27 mouse cellular contexts compared by ENCODE assay signal in genomic region chr7:141341689-141342226, GRCm38 (mm10). TPM values are rescaled to one million over a fixed set of nuclear protein-coding genes. Genes with fewer than 3 reads are reported as not detected.
DNase-seq lines count a peak whose midpoint lies in the region; ATAC-seq and TF ChIP-seq lines count a peak whose summit lies in the region.
"Had no signal": no experiment of that assay in that cellular context is flagged by ENCODE, and none has a peak within 500 bp of the region (broad histone marks: within the 10 kb centered on the region; RNA-seq: fewer than 3 reads in every experiment).

No protein-coding gene starts in this region.

- TF ChIP-seq CTCF in small intestine, adult 2 months (IDR thresholded peaks at IDR 0.05; ENCODE audit: extremely low read depth, insufficient read length, insufficient replicate concordance, low read depth, low read length), result no peak

- no peak for ATAC-seq in intestine, embryonic 15.5 days
- ATAC-seq: forebrain, embryonic 15.5 days; midbrain, embryonic 16.5 days had no signal

- 65% methylated on average over 10 of the region's 10 CpGs for WGBS in intestine, embryonic 15.5 days
- 39% methylated on average over 10 of the region's 10 CpGs for WGBS in small intestine, adult 2 months

- intact Hi-C loops in left cerebral cortex, postnatal 10 days (cut with DNase I), result no loop called here

- peak overlapping the region; percentile 55 for H3K4me2 ChIP-seq in intestine, embryonic 15.5 days (replicated peaks)
- H3K4me2 ChIP-seq: embryonic facial prominence, embryonic 15.5 days; forebrain, embryonic 15.5 days; heart, embryonic 13.5 days; hindbrain, embryonic 13.5 days; kidney, embryonic 15.5 days; limb, embryonic 15.5 days; neural tube, embryonic 13.5 days had no signal

- H3K9ac ChIP-seq in intestine, embryonic 15.5 days, result peak overlapping the region; percentile 55; the same call in 1 of the 2 replicates
- H3K9ac ChIP-seq: embryonic facial prominence, embryonic 15.5 days; forebrain, embryonic 15.5 days; heart, embryonic 13.5 days; hindbrain, embryonic 13.5 days; kidney, embryonic 15.5 days; limb, embryonic 15.5 days; neural tube, embryonic 13.5 days had no signal

- peaks cover 27% of the 10 kb centered on the region; the same call in 1 of the 2 replicates for H3K4me1 ChIP-seq in intestine, embryonic 15.5 days (replicated peaks)
- peaks cover 36% of the 10 kb centered on the region for H3K4me1 ChIP-seq in small intestine, adult 2 months (ENCODE audit: control insufficient read depth, insufficient read depth, insufficient read length, low read length)
- H3K4me1 ChIP-seq: forebrain, embryonic 15.5 days had no signal

- H3K36me3 ChIP-seq in intestine, embryonic 15.5 days, result no peaks in the 10 kb centered on the region
- H3K36me3 ChIP-seq in small intestine, adult 2 months (ENCODE audit: control insufficient read depth, insufficient read depth, low read length), result peaks cover 27% of the 10 kb centered on the region
- H3K36me3 ChIP-seq: embryonic facial prominence, embryonic 15.5 days; heart, embryonic 13.5 days; hindbrain, embryonic 13.5 days; kidney, embryonic 15.5 days; limb, embryonic 15.5 days; neural tube, embryonic 13.5 days had no signal

- no peaks in the 10 kb centered on the region for H3K27me3 ChIP-seq in intestine, embryonic 15.5 days (replicated peaks)
- no peaks in the 10 kb centered on the region for H3K27me3 ChIP-seq in small intestine, adult 2 months (ENCODE audit: control insufficient read depth, insufficient read depth, low read length)
- H3K27me3 ChIP-seq: embryonic facial prominence, embryonic 15.5 days; forebrain, embryonic 15.5 days; kidney, embryonic 15.5 days had no signal

- 0 out of 2 replicates have a peak overlapping the region, but pooled peaks have one; percentile 93 for H3K27ac ChIP-seq in intestine, embryonic 15.5 days
- H3K27ac ChIP-seq in small intestine, adult 2 months (ENCODE audit: insufficient read depth, low read depth, low read length), result peak overlapping the region; percentile 98
- H3K27ac ChIP-seq: embryonic facial prominence, embryonic 15.5 days; forebrain, embryonic 15.5 days; heart, embryonic 13.5 days; hindbrain, embryonic 13.5 days; limb, embryonic 15.5 days; neural tube, embryonic 13.5 days had no signal

- peak; percentile 2 for DNase-seq in heart, postnatal 4 days
- no peak for DNase-seq in heart, adult 18-20 months
- peak; percentile 41 to 61 for DNase-seq in lung, adult 18-20 months
- no peak for DNase-seq in lung, postnatal 4 days
- DNase-seq in left cerebral cortex, postnatal 10 days (ENCODE audit: extremely low spot score in 1 of 2, low spot score in 2 of 2), result no peak
- DNase-seq: adrenal gland, postnatal 25 days; cerebellum, adult 8-10 months; cerebellum, postnatal 36 days; embryo, embryonic 11 days; layer of hippocampus, adult 9-11 months; left cerebral cortex, postnatal 4 days; retina, postnatal 1 day; right cerebral cortex, postnatal 25 days had no signal

- no peaks in the 10 kb centered on the region for H3K9me3 ChIP-seq in intestine, embryonic 15.5 days
- H3K9me3 ChIP-seq: embryonic facial prominence, embryonic 15.5 days; forebrain, embryonic 15.5 days; heart, embryonic 13.5 days; hindbrain, embryonic 13.5 days; kidney, embryonic 15.5 days; limb, embryonic 15.5 days; neural tube, embryonic 13.5 days had no signal

- H3K4me3 ChIP-seq in intestine, embryonic 15.5 days (replicated peaks), result no peak overlapping the region
- H3K4me3 ChIP-seq in small intestine, adult 2 months (ENCODE audit: low read depth, low read length), result peak overlapping the region; percentile 84
- H3K4me3 ChIP-seq: embryonic facial prominence, embryonic 15.5 days; forebrain, embryonic 15.5 days; heart, embryonic 13.5 days; hindbrain, embryonic 13.5 days; kidney, embryonic 15.5 days; limb, embryonic 15.5 days; myocyte; neural tube, embryonic 13.5 days had no signal

- TF ChIP-seq POLR2A in small intestine, adult 2 months (IDR thresholded peaks at IDR 0.05; ENCODE audit: low read depth, low read length), result no peak

RNA-seq across cellular contexts. Expression of gene Eps8l2, which starts 3.1 kb away (rescaled TPM):
- 1 to 10 TPM; 1.9 TPM for total RNA-seq in heart, postnatal 4 days (2021)
- 1 to 10 TPM; 1.7 to 3.0 TPM for total RNA-seq in heart, adult 18-20 months (2021)
- polyA plus RNA-seq in intestine, embryonic 15.5 days (2015; fragmentation: Nextera tagmentation; extraction: Ambion mirVana), result 117 and 133 TPM in 2 replicates
- polyA plus RNA-seq in small intestine, adult 2 months (2012; rRNA removed), result 279 and 528 TPM in 2 replicates
- 1 to 10 TPM; 1.1 to 1.4 TPM for total RNA-seq in left cerebral cortex, postnatal 10 days (2021)

RNA-seq across cellular contexts. Expression of gene Tmem80, which starts 14.2 kb away (rescaled TPM):
- 10 to 100 TPM; 15.9 to 16.3 TPM for total RNA-seq in heart, postnatal 4 days (2021)
- 10 to 100 TPM; 14.6 to 15.7 TPM for total RNA-seq in heart, adult 18-20 months (2021)
- 35.1 and 35.6 TPM in 2 replicates for polyA plus RNA-seq in intestine, embryonic 15.5 days (2015; fragmentation: Nextera tagmentation; extraction: Ambion mirVana)
- polyA plus RNA-seq in small intestine, adult 2 months (2012; rRNA removed), result 11.1 and 23.7 TPM in 2 replicates
- total RNA-seq in left cerebral cortex, postnatal 10 days (2021), result 10 to 100 TPM; 21.6 to 23.5 TPM

RNA-seq across cellular contexts. Expression of gene Deaf1, which starts 14.3 kb away (rescaled TPM):
- 10 to 100 TPM; 27.8 to 30.6 TPM for total RNA-seq in heart, postnatal 4 days (2021)
- 10 to 100 TPM; 11.7 to 12.6 TPM for total RNA-seq in heart, adult 18-20 months (2021)
- 63.1 and 63.5 TPM in 2 replicates for polyA plus RNA-seq in intestine, embryonic 15.5 days (2015; fragmentation: Nextera tagmentation; extraction: Ambion mirVana)
- 14.7 and 26.0 TPM in 2 replicates for polyA plus RNA-seq in small intestine, adult 2 months (2012; rRNA removed)
- 100 to 1,000 TPM; 258 to 269 TPM for total RNA-seq in left cerebral cortex, postnatal 10 days (2021)

RNA-seq across cellular contexts. Expression of gene Drd4, which starts 50.0 kb away (rescaled TPM):
- total RNA-seq in heart, postnatal 4 days (2021), result not detected
- not detected for total RNA-seq in heart, adult 18-20 months (2021)
- polyA plus RNA-seq in intestine, embryonic 15.5 days (2015; fragmentation: Nextera tagmentation; extraction: Ambion mirVana), result 0.35 and 0.40 TPM in 2 replicates
- 0.04 and 0.30 TPM in 2 replicates for polyA plus RNA-seq in small intestine, adult 2 months (2012; rRNA removed)
- total RNA-seq in left cerebral cortex, postnatal 10 days (2021), result under 1 TPM; 0.15 to 0.36 TPM
- total RNA-seq: adrenal gland, postnatal 25 days; gastrocnemius, adult 8-10 months; heart, postnatal 25 days; megakaryocyte-erythroid progenitor cell, adult 5-6 weeks had no signal
- polyA plus RNA-seq: heart, embryonic 13.5 days; myocyte had no signal

RNA-seq across cellular contexts. Expression of gene Taldo1, which starts 50.2 kb away (rescaled TPM):
- total RNA-seq in heart, postnatal 4 days (2021), result 100 to 1,000 TPM; 126 to 134 TPM
- total RNA-seq in heart, adult 18-20 months (2021), result 100 to 1,000 TPM; 106 to 141 TPM
- 458 and 460 TPM in 2 replicates for polyA plus RNA-seq in intestine, embryonic 15.5 days (2015; fragmentation: Nextera tagmentation; extraction: Ambion mirVana)
- polyA plus RNA-seq in small intestine, adult 2 months (2012; rRNA removed), result 191 and 473 TPM in 2 replicates
- total RNA-seq in left cerebral cortex, postnatal 10 days (2021), result 100 to 1,000 TPM; 113 to 114 TPM

Comparison
In these comparisons a context has a peak if more than half of its experiments do, and no peak if none do; other contexts are left out.
1. DNase-seq: peak in heart, postnatal 4 days (single experiment) and lung, adult 18-20 months (2 of 2); none in heart, adult 18-20 months (0 of 2), lung, postnatal 4 days (0 of 2) and left cerebral cortex, postnatal 10 days (0 of 2).
2. RNA of gene Deaf1, which starts 14.3 kb away (total RNA-seq): 258 to 269 TPM in left cerebral cortex, postnatal 10 days; 27.8 to 30.6 TPM in heart, postnatal 4 days and 11.7 to 12.6 TPM in heart, adult 18-20 months; every median in the first group is over 4 times any median in the second.